Mouse (Mus musculus) MEL (cell line): ENCODE measurements around the gene Cenpt. TPM values are rescaled to one million over a fixed set of nuclear protein-coding genes. Genes with fewer than 3 reads are reported as not detected.

ENCODE experiments used
- DNase-seq: peaks from one replicate; pipeline ENCODE4 v3.0.0; 2011; ENCODE audit warnings: low read depth, low spot score
- H3K27ac ChIP-seq: 2 replicates; pipeline ENCODE4 v1.5.1; 2012; ENCODE audit warnings: low read depth, mild to moderate bottlenecking, control low read depth, low read length, moderate library complexity; ENCODE audit not compliant: control insufficient read depth
- H3K27me3 ChIP-seq, 2 experiments: fragments of 150-350 bp in 1 of 2; sonication (generic) in 1 of 2; 2 replicates each; pipeline ENCODE4 v1.6.1; 2012; ENCODE audit warnings: low read length in 2 of 2, mild to moderate bottlenecking in 2 of 2, improper control_type of control experiment in 1 of 2, moderate library complexity in 1 of 2; ENCODE audit not compliant: insufficient read depth in 2 of 2, control insufficient read depth in 1 of 2
- H3K36me3 ChIP-seq, 2 experiments: 2 replicates each; pipeline ENCODE4 v1.6.1; 2012 to 2014; ENCODE audit warnings: low read length in 2 of 2, improper control_type of control experiment in 1 of 2, inconsistent platforms in 1 of 2, mild to moderate bottlenecking in 1 of 2; ENCODE audit not compliant: insufficient read depth in 2 of 2, control insufficient read depth in 1 of 2
- H3K4me1 ChIP-seq, 2 experiments: fragments of 150-350 bp in 1 of 2; sonication (generic) in 1 of 2; 2 replicates each; pipeline ENCODE4 v1.6.1; 2012; ENCODE audit warnings: low read length in 2 of 2, improper control_type of control experiment in 1 of 2, mild to moderate bottlenecking in 1 of 2; ENCODE audit not compliant: insufficient read depth in 2 of 2, control insufficient read depth in 1 of 2
- H3K4me3 ChIP-seq, 2 experiments: fragments of 150-350 bp in 1 of 2; sonication (generic) in 1 of 2; 2 replicates each; pipeline ENCODE4 v1.5.1; 2012; ENCODE audit warnings: low read depth in 2 of 2, low read length in 2 of 2, mild to moderate bottlenecking in 2 of 2, moderate library complexity in 2 of 2, control low read depth in 1 of 2, improper control_type of control experiment in 1 of 2; ENCODE audit not compliant: control insufficient read depth in 1 of 2, insufficient read depth in 1 of 2
- H3K79me2 ChIP-seq: 2 replicates; pipeline ENCODE4 v1.6.1; 2012; ENCODE audit warnings: mild to moderate bottlenecking, low read length, moderate library complexity; ENCODE audit not compliant: control insufficient read depth, poor library complexity, insufficient read depth
- H3K9ac ChIP-seq: 2 replicates; pipeline ENCODE4 v1.6.1; 2012; ENCODE audit warnings: low read depth, mild to moderate bottlenecking, control low read depth, low read length, moderate library complexity; ENCODE audit not compliant: control insufficient read depth, poor library complexity, severe bottlenecking
- H3K9me3 ChIP-seq: fragments of 150-350 bp; sonication (generic); replicated peaks from 2 replicates; pipeline ENCODE4 v1.6.1; 2012; ENCODE audit warnings: mild to moderate bottlenecking, low read length, improper control_type of control experiment, moderate library complexity; ENCODE audit not compliant: insufficient read depth
- BHLHE40 ChIP-seq: IDR thresholded peaks from 2 replicates; pipeline ENCODE4 v1.6.1; 2012; ENCODE audit warnings: low read depth, mild to moderate bottlenecking, inconsistent platforms, low read length, improper control_type of control experiment, borderline replicate concordance
- CHD1 ChIP-seq: IDR thresholded peaks from 2 replicates; pipeline ENCODE4 v1.6.1; 2012; ENCODE audit warnings: low read depth, mild to moderate bottlenecking, inconsistent platforms, low read length, improper control_type of control experiment
- CHD2 ChIP-seq: IDR thresholded peaks from 2 replicates; pipeline ENCODE4 v1.6.1; 2011; ENCODE audit warnings: low read length, improper control_type of control experiment
- CTCF ChIP-seq, 3 experiments: IDR thresholded peaks in 2 of 3; conservative IDR thresholded peaks in 1 of 3; 2 replicates each; pipeline ENCODE4 v1.5.1; 2011 to 2012; ENCODE audit warnings: low read length in 3 of 3, low read depth in 2 of 3, mild to moderate bottlenecking in 2 of 3, improper control_type of control experiment in 1 of 3, inconsistent platforms in 1 of 3, mixed read lengths in 1 of 3, moderate library complexity in 1 of 3; ENCODE audit not compliant: control insufficient read depth in 1 of 3, insufficient read depth in 1 of 3, poor library complexity in 1 of 3, severe bottlenecking in 1 of 3
- ELF1 ChIP-seq: IDR thresholded peaks from 2 replicates; pipeline ENCODE4 v1.6.1; 2014; ENCODE audit warnings: low read depth, mild to moderate bottlenecking, inconsistent platforms, low read length, improper control_type of control experiment, moderate library complexity
- EP300 ChIP-seq, 2 experiments: IDR thresholded peaks; 2 replicates each; pipeline ENCODE4 v1.6.1; 2011; ENCODE audit warnings: improper control_type of control experiment in 2 of 2, low read length in 2 of 2, low read depth in 1 of 2, mild to moderate bottlenecking in 1 of 2
- ETS1 ChIP-seq: IDR thresholded peaks from 2 replicates; pipeline ENCODE4 v1.6.1; 2012; ENCODE audit warnings: low read depth, mild to moderate bottlenecking, inconsistent platforms, low read length, improper control_type of control experiment, moderate library complexity
- GABPA ChIP-seq: IDR thresholded peaks from 2 replicates; pipeline ENCODE4 v1.6.1; 2012; ENCODE audit warnings: low read depth, mild to moderate bottlenecking, inconsistent platforms, low read length, improper control_type of control experiment, moderate library complexity
- GATA1 ChIP-seq: IDR thresholded peaks from 2 replicates; pipeline ENCODE4 v1.6.1; 2011; ENCODE audit warnings: low read depth, low read length, improper control_type of control experiment
- HCFC1 ChIP-seq: IDR thresholded peaks from 2 replicates; pipeline ENCODE4 v1.6.1; 2012; ENCODE audit warnings: low read depth, mild to moderate bottlenecking, inconsistent platforms, low read length, improper control_type of control experiment, moderate library complexity
- JUND ChIP-seq: IDR thresholded peaks from 2 replicates; pipeline ENCODE4 v1.6.1; 2011; ENCODE audit warnings: low read depth, mild to moderate bottlenecking, improper control_type of control experiment, low read length
- KAT2A ChIP-seq: conservative IDR thresholded peaks from 2 replicates; pipeline ENCODE4 v1.6.1; 2012; ENCODE audit warnings: low read depth, low read length, improper control_type of control experiment, inconsistent platforms
- MAFK ChIP-seq: IDR thresholded peaks from 2 replicates; pipeline ENCODE4 v1.6.1; 2011; ENCODE audit warnings: low read depth, mild to moderate bottlenecking, low read length, improper control_type of control experiment, borderline replicate concordance
- MAZ ChIP-seq: IDR thresholded peaks from 2 replicates; pipeline ENCODE4 v1.6.1; 2012; ENCODE audit warnings: low read depth, mild to moderate bottlenecking, inconsistent platforms, low read length, improper control_type of control experiment
- MXI1 ChIP-seq: IDR thresholded peaks from 2 replicates; pipeline ENCODE4 v1.6.1; 2011; ENCODE audit warnings: mild to moderate bottlenecking, low read depth, low read length, improper control_type of control experiment
- MYB ChIP-seq: IDR thresholded peaks from 2 replicates; pipeline ENCODE4 v1.6.1; 2011; ENCODE audit warnings: mild to moderate bottlenecking, low read depth, low read length, improper control_type of control experiment
- MYC ChIP-seq: IDR thresholded peaks from 2 replicates; pipeline ENCODE4 v1.6.1; 2011; ENCODE audit warnings: low read depth, mild to moderate bottlenecking, low read length, improper control_type of control experiment, moderate library complexity
- NRF1 ChIP-seq: IDR thresholded peaks from 2 replicates; pipeline ENCODE4 v1.6.1; 2014; ENCODE audit warnings: low read depth, mild to moderate bottlenecking, inconsistent platforms, low read length, improper control_type of control experiment, moderate library complexity; ENCODE audit not compliant: poor library complexity, insufficient read depth, severe bottlenecking
- POLR2A ChIP-seq, 2 experiments: IDR thresholded peaks; 2 replicates each; pipeline ENCODE4 v1.6.1; 2011 to 2012; ENCODE audit warnings: low read length in 2 of 2, mild to moderate bottlenecking in 2 of 2, control low read depth in 1 of 2, improper control_type of control experiment in 1 of 2, low read depth in 1 of 2, moderate library complexity in 1 of 2; ENCODE audit not compliant: control insufficient read depth in 1 of 2, insufficient read depth in 1 of 2, poor library complexity in 1 of 2
- POLR2AphosphoS5 ChIP-seq: IDR thresholded peaks from 2 replicates; pipeline ENCODE4 v1.6.1; 2012; ENCODE audit warnings: low read depth, borderline replicate concordance, mild to moderate bottlenecking, inconsistent platforms, low read length, moderate library complexity, mixed read lengths
- RAD21 ChIP-seq: IDR thresholded peaks from 2 replicates; pipeline ENCODE4 v1.6.1; 2011; ENCODE audit warnings: mild to moderate bottlenecking, low read depth, low read length, improper control_type of control experiment
- RCOR1 ChIP-seq: IDR thresholded peaks from 2 replicates; pipeline ENCODE4 v1.6.1; 2012; ENCODE audit warnings: low read depth, mild to moderate bottlenecking, inconsistent platforms, low read length, improper control_type of control experiment
- SIN3A ChIP-seq: IDR thresholded peaks from 2 replicates; pipeline ENCODE4 v1.6.1; 2012; ENCODE audit warnings: low read length, improper control_type of control experiment, inconsistent platforms
- SMC3 ChIP-seq: IDR thresholded peaks from 2 replicates; pipeline ENCODE4 v1.6.1; 2011; ENCODE audit warnings: low read depth, low read length, improper control_type of control experiment
- TAL1 ChIP-seq: IDR thresholded peaks from 2 replicates; pipeline ENCODE4 v1.6.1; 2012; ENCODE audit warnings: mild to moderate bottlenecking, inconsistent platforms, low read length, moderate library complexity, mixed read lengths
- TCF12 ChIP-seq: IDR thresholded peaks from 2 replicates; pipeline ENCODE4 v1.6.1; 2014; ENCODE audit warnings: low read depth, mild to moderate bottlenecking, inconsistent platforms, low read length, improper control_type of control experiment, moderate library complexity
- UBTF ChIP-seq: IDR thresholded peaks from 2 replicates; pipeline ENCODE4 v1.6.1; 2012; ENCODE audit warnings: low read depth, mild to moderate bottlenecking, inconsistent platforms, low read length, improper control_type of control experiment, moderate library complexity, borderline replicate concordance; ENCODE audit not compliant: insufficient read depth
- USF1 ChIP-seq: IDR thresholded peaks from 2 replicates; pipeline ENCODE4 v1.6.1; 2014; ENCODE audit warnings: low read depth, mild to moderate bottlenecking, inconsistent platforms, low read length, improper control_type of control experiment, moderate library complexity
- ZC3H11A ChIP-seq: IDR thresholded peaks from 2 replicates; pipeline ENCODE4 v1.6.1; 2012; ENCODE audit warnings: low read depth, mild to moderate bottlenecking, inconsistent platforms, low read length, improper control_type of control experiment
- polyA plus RNA-seq, 2 experiments: library from polyadenylated mRNA; stranded (reverse) in 1 of 2; unstranded in 1 of 2; fragments of >175 nt in 1 of 2; fragments of >200 nt in 1 of 2; gene quantifications; 2 replicates each; pipeline versions ENCODE4 v1.2.1 to v1.2.4; 2012; ENCODE audit warnings: low replicate concordance in 2 of 2, low read depth in 1 of 2; ENCODE audit not compliant: insufficient read length in 2 of 2, insufficient read depth in 1 of 2, missing spikeins in 1 of 2
- total RNA-seq: library from RNA; depleted of rRNA; stranded (reverse); fragments of 300-350 nt; gene quantifications from 2 replicates; pipeline ENCODE4 v1.2.3, GENCODE M21; 2012

The Cenpt gene
- total and polyA plus RNA-seq, 3 experiments = 14.2 to 26.5 TPM; not detected in 1

DNA sequence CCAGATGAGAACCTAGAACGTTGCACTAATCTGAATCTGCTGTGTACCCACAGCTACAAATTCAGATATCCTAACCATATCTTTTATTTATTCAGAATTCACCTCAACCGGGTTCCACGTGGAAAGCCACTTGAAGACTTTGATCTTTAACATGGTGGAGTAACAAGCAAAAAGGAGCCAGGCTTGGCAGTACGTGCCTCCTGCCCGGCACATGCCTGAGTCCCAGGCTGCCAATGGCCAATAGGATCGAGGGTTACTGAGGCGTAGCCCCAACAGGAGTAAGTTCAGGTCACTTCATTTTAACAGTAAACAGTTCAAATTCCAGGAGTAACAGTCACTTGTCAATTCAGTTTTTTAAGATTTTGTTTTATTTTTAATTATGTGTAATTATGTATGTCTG, 48.3 kb downstream of the Cenpt start:
- H3K79me2 ChIP-seq = peaks cover 3% of the 10 kb centered on the region; the same call in 1 of the 2 replicates
- no peak overlapping the region for H3K4me3 ChIP-seq
- TF ChIP-seq NRF1 = no peak
- no peak for TF ChIP-seq BHLHE40
- no peak for TF ChIP-seq SIN3A
- TF ChIP-seq CTCF (IDR thresholded peaks at IDR 0.05 in 2 of 3, conservative IDR thresholded peaks at IDR 0.05 in 1 of 3; ENCODE audit: control insufficient read depth in 1 of 3, insufficient read depth in 1 of 3, low read depth in 2 of 3, low read length in 3 of 3, poor library complexity in 1 of 3, severe bottlenecking in 1 of 3) = no peak
- TF ChIP-seq KAT2A = no peak
- TF ChIP-seq ETS1 = no peak
- no peak for TF ChIP-seq MXI1
- TF ChIP-seq POLR2AphosphoS5 = no peak
- TF ChIP-seq RAD21 = no peak
- no peak for TF ChIP-seq UBTF
- TF ChIP-seq JUND = no peak
- no peak for TF ChIP-seq SMC3
- TF ChIP-seq MAFK = no peak
- TF ChIP-seq ELF1 = no peak
- no peak for TF ChIP-seq POLR2A (IDR thresholded peaks at IDR 0.05; ENCODE audit: control insufficient read depth in 1 of 2, insufficient read depth in 1 of 2, low read depth in 1 of 2, low read length in 2 of 2, poor library complexity in 1 of 2)
- TF ChIP-seq HCFC1 = no peak
- TF ChIP-seq USF1 = no peak
- no peak overlapping the region for H3K27ac ChIP-seq
- no peaks in the 10 kb centered on the region for H3K9me3 ChIP-seq
- H3K27me3 ChIP-seq = no peaks in the 10 kb centered on the region
- H3K36me3 ChIP-seq = peaks cover 0 to 48% of the 10 kb centered on the region in 2 experiments; a peak in 2 of 4 replicates
- no peak for DNase-seq
- peaks cover 31 to 39% of the 10 kb centered on the region in 2 experiments for H3K4me1 ChIP-seq
- no peak overlapping the region for H3K9ac ChIP-seq

DNA sequence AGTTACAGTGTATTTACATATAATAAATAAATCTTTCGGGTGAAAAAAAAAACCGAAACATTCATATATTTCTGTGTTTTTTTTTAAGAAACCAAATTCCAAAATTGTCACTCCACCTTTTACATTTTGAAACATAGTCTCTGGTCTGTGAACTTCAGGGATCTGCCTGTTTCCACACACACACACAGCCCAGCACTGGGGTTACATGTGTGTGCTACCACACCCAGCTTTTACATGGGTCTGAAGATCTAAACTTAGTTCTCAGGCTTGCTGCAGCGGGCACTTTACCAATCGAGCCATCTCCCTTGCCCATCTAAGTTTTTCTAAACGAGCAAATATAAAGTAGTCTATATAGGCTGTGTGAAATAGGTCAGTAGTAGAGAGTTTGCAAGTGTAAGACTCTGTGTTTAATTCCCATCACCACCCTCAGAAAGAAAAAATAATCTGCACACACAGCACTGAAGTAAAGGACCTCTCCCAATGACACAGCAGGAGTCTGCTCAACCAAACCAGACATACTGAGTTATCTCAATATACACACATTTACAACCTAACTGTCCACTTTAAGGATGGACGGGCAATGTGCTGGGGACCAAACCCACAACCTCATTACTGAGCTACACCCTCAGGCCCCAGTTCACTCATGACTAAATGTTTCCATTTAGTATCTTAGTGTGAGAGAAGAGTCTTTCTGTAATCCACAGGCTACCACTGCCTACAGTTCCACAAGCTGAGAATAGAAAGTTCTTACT, 51.7 kb downstream of the Cenpt start:
- Histone ChIP-seq H3K36me3 (peaks cover 0 to 36% of the 10 kb centered on the region in 2 experiments; a peak in 2 of 4 replicates), H3K4me1 (peaks cover 24 to 34% of the 10 kb centered on the region in 2 experiments), H3K9me3 (no peaks in the 10 kb centered on the region), H3K79me2 (no peaks in the 10 kb centered on the region), H3K4me3 (no peak overlapping the region), H3K27me3 (no peaks in the 10 kb centered on the region), H3K9ac (peak overlapping the region; percentile 42), H3K27ac (peak overlapping the region; percentile 84)
- DNase-seq = peak; percentile 76
- TF ChIP-seq SMC3 (no peak), GATA1 (peak; percentile 57), POLR2AphosphoS5 (no peak), TCF12 (peak; percentile 69), MAZ (no peak), ETS1 (peak; percentile 48; the same call in 1 of the 2 replicates), ZC3H11A (no peak), USF1 (no peak), NRF1 (no peak), TAL1 (peak; percentile 80), UBTF (no peak), CHD1 (no peak), CHD2 (no peak), ELF1 (no peak), MYB (peak; percentile 65; the same call in 1 of the 2 replicates), RCOR1 (0 out of 2 replicates have a peak, but pooled peaks have one; percentile 23), EP300 (IDR thresholded peaks at IDR 0.05; ENCODE audit: low read depth in 1 of 2, low read length in 2 of 2) (peak; percentile 87 to 90), GABPA (no peak), MYC (peak; percentile 38; the same call in 1 of the 2 replicates), CTCF (IDR thresholded peaks at IDR 0.05 in 2 of 3, conservative IDR thresholded peaks at IDR 0.05 in 1 of 3; ENCODE audit: control insufficient read depth in 1 of 3, insufficient read depth in 1 of 3, low read depth in 2 of 3, low read length in 3 of 3, poor library complexity in 1 of 3, severe bottlenecking in 1 of 3) (no peak), MXI1 (no peak)
